Mouse (Mus musculus) CH12.LX (cell line): ENCODE results near the gene Recql5. TPM values are rescaled to one million over a fixed set of nuclear protein-coding genes. Genes with fewer than 3 reads are reported as not detected.

Experiments used
- DNase-seq: peaks from one replicate; pipeline ENCODE4 v3.0.0-alpha.2; 2013; ENCODE audit errors: extremely low read depth
- H3K27ac ChIP-seq: 2 replicates; pipeline ENCODE4 v1.5.1; 2012; ENCODE audit warnings: low read depth, mild to moderate bottlenecking, control low read depth, moderate library complexity; ENCODE audit not compliant: insufficient read depth
- H3K27me3 ChIP-seq: replicated peaks from 2 replicates; pipeline ENCODE3; 2012; ENCODE audit warnings: inconsistent platforms
- H3K36me3 ChIP-seq, 2 experiments: replicated peaks in 1 of 2; 2 replicates each; pipeline versions ENCODE3 to v1.6.1; 2012; ENCODE audit warnings: inconsistent platforms in 1 of 2, low read length in 1 of 2, mild to moderate bottlenecking in 1 of 2, mixed read lengths in 1 of 2, moderate library complexity in 1 of 2; ENCODE audit not compliant: control insufficient read depth in 1 of 2, insufficient read depth in 1 of 2
- H3K4me1 ChIP-seq, 2 experiments: 2 replicates each; pipeline ENCODE4 v1.6.1; 2012; ENCODE audit warnings: inconsistent platforms in 1 of 2, moderate library complexity in 1 of 2; ENCODE audit not compliant: insufficient read depth in 2 of 2, control insufficient read depth in 1 of 2
- H3K4me2 ChIP-seq: 2 replicates; pipeline ENCODE4 v1.6.1; 2012; ENCODE audit warnings: low read depth, mild to moderate bottlenecking, control low read depth; ENCODE audit not compliant: poor library complexity, insufficient read depth, severe bottlenecking
- H3K4me3 ChIP-seq, 3 experiments: fragments of 150-350 bp in 1 of 3; sonication (generic) in 1 of 3; replicated peaks in 1 of 3; 2 replicates each; pipeline versions ENCODE3 to v1.5.1; 2011 to 2012; ENCODE audit warnings: low read depth in 2 of 3, low read length in 2 of 3, mild to moderate bottlenecking in 2 of 3, moderate library complexity in 2 of 3, control low read depth in 1 of 3, improper control_type of control experiment in 1 of 3, inconsistent platforms in 1 of 3, mixed read lengths in 1 of 3; ENCODE audit not compliant: poor library complexity in 1 of 3
- H3K79me2 ChIP-seq: replicated peaks from 2 replicates; pipeline ENCODE4 v1.6.1; 2012; ENCODE audit warnings: mild to moderate bottlenecking, moderate library complexity; ENCODE audit not compliant: control insufficient read depth, poor library complexity, insufficient read depth, severe bottlenecking; ENCODE audit errors: extremely low read depth
- H3K9ac ChIP-seq: 2 replicates; pipeline ENCODE4 v1.6.1; 2012; ENCODE audit warnings: low read depth, mild to moderate bottlenecking, control low read depth, moderate library complexity; ENCODE audit not compliant: insufficient read depth
- H3K9me3 ChIP-seq: replicated peaks from 2 replicates; pipeline ENCODE3; 2012; ENCODE audit warnings: low read length, inconsistent platforms, mixed read lengths
- BHLHE40 ChIP-seq: IDR thresholded peaks from 2 replicates; pipeline ENCODE4 v1.6.1; 2011; ENCODE audit warnings: mild to moderate bottlenecking, low read depth, low read length, improper control_type of control experiment
- CTCF ChIP-seq, 2 experiments: IDR thresholded peaks in 1 of 2; conservative IDR thresholded peaks in 1 of 2; 2 replicates each; pipeline ENCODE4 v1.5.1; 2011 to 2012; ENCODE audit warnings: low read depth in 2 of 2, low read length in 2 of 2, improper control_type of control experiment in 1 of 2, inconsistent platforms in 1 of 2, mild to moderate bottlenecking in 1 of 2, moderate library complexity in 1 of 2
- E2F4 ChIP-seq: IDR thresholded peaks from 2 replicates; pipeline ENCODE4 v1.6.1; 2011; ENCODE audit warnings: low read depth, low read length, improper control_type of control experiment; ENCODE audit not compliant: insufficient replicate concordance
- EP300 ChIP-seq: IDR thresholded peaks from 2 replicates; pipeline ENCODE4 v1.6.1; 2011; ENCODE audit warnings: low read length, improper control_type of control experiment
- ETS1 ChIP-seq: conservative IDR thresholded peaks from 2 replicates; pipeline ENCODE4 v1.6.1; 2012; ENCODE audit warnings: low read depth, mild to moderate bottlenecking, inconsistent platforms, low read length, improper control_type of control experiment, moderate library complexity
- HCFC1 ChIP-seq: IDR thresholded peaks from 2 replicates; pipeline ENCODE4 v1.6.1; 2012; ENCODE audit warnings: low read depth, mild to moderate bottlenecking, inconsistent platforms, low read length, improper control_type of control experiment
- IRF4 ChIP-seq: IDR thresholded peaks from 2 replicates; pipeline ENCODE4 v1.6.1; 2014; ENCODE audit warnings: low read depth, mild to moderate bottlenecking, inconsistent platforms, low read length, improper control_type of control experiment
- JUN ChIP-seq: IDR thresholded peaks from 2 replicates; pipeline ENCODE4 v1.6.1; 2011; ENCODE audit warnings: low read depth, mild to moderate bottlenecking, low read length, improper control_type of control experiment, moderate library complexity; ENCODE audit not compliant: insufficient read depth
- KAT2A ChIP-seq: IDR thresholded peaks from 2 replicates; pipeline ENCODE4 v1.6.1; 2012; ENCODE audit warnings: low read length, improper control_type of control experiment, inconsistent platforms; ENCODE audit not compliant: insufficient replicate concordance
- MAFK ChIP-seq: IDR thresholded peaks from 2 replicates; pipeline ENCODE4 v1.6.1; 2011; ENCODE audit warnings: low read length, improper control_type of control experiment; ENCODE audit not compliant: insufficient replicate concordance
- MAX ChIP-seq: IDR thresholded peaks from 2 replicates; pipeline ENCODE4 v1.6.1; 2011; ENCODE audit warnings: low read length, improper control_type of control experiment
- MAZ ChIP-seq: IDR thresholded peaks from 2 replicates; pipeline ENCODE4 v1.6.1; 2012; ENCODE audit warnings: low read depth, mild to moderate bottlenecking, inconsistent platforms, low read length, improper control_type of control experiment, moderate library complexity
- MEF2A ChIP-seq: IDR thresholded peaks from 2 replicates; pipeline ENCODE4 v1.6.1; 2014; ENCODE audit warnings: low read depth, mild to moderate bottlenecking, inconsistent platforms, low read length, improper control_type of control experiment, borderline replicate concordance
- MXI1 ChIP-seq: IDR thresholded peaks from 2 replicates; pipeline ENCODE4 v1.6.1; 2011; ENCODE audit warnings: mild to moderate bottlenecking, low read depth, low read length, improper control_type of control experiment
- MYC ChIP-seq: IDR thresholded peaks from 2 replicates; pipeline ENCODE4 v1.6.1; 2011; ENCODE audit warnings: low read depth, mild to moderate bottlenecking, improper control_type of control experiment, low read length
- NRF1 ChIP-seq: IDR thresholded peaks from 2 replicates; pipeline ENCODE4 v1.6.1; 2014; ENCODE audit warnings: low read depth, mild to moderate bottlenecking, inconsistent platforms, low read length, improper control_type of control experiment, moderate library complexity
- PAX5 ChIP-seq: IDR thresholded peaks from 2 replicates; pipeline ENCODE4 v1.6.1; 2012; ENCODE audit warnings: low read length, inconsistent platforms, mixed read lengths
- POLR2A ChIP-seq: IDR thresholded peaks from 2 replicates; pipeline ENCODE4 v1.6.1; 2011; ENCODE audit warnings: low read depth, mild to moderate bottlenecking, improper control_type of control experiment, low read length
- POLR2AphosphoS2 ChIP-seq: IDR thresholded peaks from 2 replicates; pipeline ENCODE4 v1.6.1; 2011; ENCODE audit warnings: low read depth, low read length, improper control_type of control experiment
- RAD21 ChIP-seq: IDR thresholded peaks from 2 replicates; pipeline ENCODE4 v1.6.1; 2011; ENCODE audit warnings: low read depth, mild to moderate bottlenecking, low read length, improper control_type of control experiment, moderate library complexity
- RCOR1 ChIP-seq: conservative IDR thresholded peaks from 2 replicates; pipeline ENCODE4 v1.6.1; 2012; ENCODE audit warnings: low read depth, mild to moderate bottlenecking, inconsistent platforms, low read length, improper control_type of control experiment
- SIN3A ChIP-seq: IDR thresholded peaks from 2 replicates; pipeline ENCODE4 v1.6.1; 2012; ENCODE audit warnings: low read length, improper control_type of control experiment, inconsistent platforms
- SMC3 ChIP-seq: IDR thresholded peaks from 2 replicates; pipeline ENCODE4 v1.6.1; 2011; ENCODE audit warnings: low read depth, low read length, improper control_type of control experiment
- UBTF ChIP-seq: IDR thresholded peaks from 2 replicates; pipeline ENCODE4 v1.6.1; 2012; ENCODE audit warnings: low read depth, mild to moderate bottlenecking, inconsistent platforms, low read length, improper control_type of control experiment, moderate library complexity
- USF1 ChIP-seq: IDR thresholded peaks from 2 replicates; pipeline ENCODE4 v1.6.1; 2014; ENCODE audit warnings: low read depth, mild to moderate bottlenecking, inconsistent platforms, low read length, improper control_type of control experiment
- ZNF384 ChIP-seq: IDR thresholded peaks from 2 replicates; pipeline ENCODE4 v1.6.1; 2012; ENCODE audit warnings: low read depth, low read length, improper control_type of control experiment, inconsistent platforms
- dilution Hi-C: fragments of 300-500 bp; cut with MboI; formaldehyde crosslinking; loops from 2 replicates; pipeline ENCODE4 v1.14.3; 2020; ENCODE audit warnings: low sequenced_read_pairs; ENCODE audit not compliant: extremely low pct_unique_long_range_greater_than_20kb, extremely low pct_ligation_motif_present
- in situ Hi-C: fragments of 300-500 bp; cut with MboI; formaldehyde crosslinking; loops from 3 replicates; pipeline ENCODE4 v1.14.3; 2019; ENCODE audit warnings: low sequenced_read_pairs, low pct_ligation_motif_present, low pct_unique_long_range_greater_than_20kb, mixed read lengths
- polyA plus RNA-seq: library from polyadenylated mRNA; unstranded; fragments of >175 nt; gene quantifications from 2 replicates; pipeline ENCODE4 v1.2.1, GENCODE M21; 2012; ENCODE audit warnings: low read depth; ENCODE audit not compliant: insufficient read length
- total RNA-seq, 2 experiments: library from RNA; depleted of rRNA; stranded (reverse); fragments of 300-350 nt in 1 of 2; fragments of >200 nt in 1 of 2; gene quantifications; 2 replicates each; pipeline ENCODE4 v1.2.3; 2012 to 2014

The Recql5 gene
- total and polyA plus RNA-seq, 3 experiments, result 21.8 to 43.3 (median 31.0) TPM

DNA sequence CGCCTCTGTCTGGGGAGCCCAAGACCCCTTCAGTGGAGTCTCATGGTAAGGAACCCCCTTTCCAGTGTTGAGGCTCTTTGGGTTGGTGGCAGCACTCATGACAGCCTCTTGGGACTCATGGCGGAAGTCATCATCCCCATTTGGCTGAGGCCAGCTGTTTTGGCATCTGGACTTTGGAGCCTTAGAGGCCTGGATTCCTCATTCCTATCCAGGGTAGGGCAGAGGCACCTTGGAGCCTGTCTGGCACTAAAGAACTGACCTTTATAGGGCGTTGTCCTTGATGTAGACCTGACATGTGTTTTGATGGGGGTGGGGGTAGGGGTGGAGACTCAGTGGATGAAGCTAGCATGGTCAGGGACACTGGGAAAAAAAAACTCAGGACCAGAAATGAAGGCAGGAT lies 48.9 kb downstream of the Recql5 start:
- no peaks in the 10 kb centered on the region for H3K79me2 ChIP-seq
- H3K4me3 ChIP-seq, result no peak overlapping the region
- H3K27ac ChIP-seq, result no peak overlapping the region
- H3K4me1 ChIP-seq, result peaks cover 0 to 9% of the 10 kb centered on the region in 2 experiments; a peak in 2 of 4 replicates
- no peak overlapping the region for H3K4me2 ChIP-seq
- TF ChIP-seq IRF4 (no peak), ZNF384 (no peak), CTCF (conservative IDR thresholded peaks at IDR 0.05 in 1 of 2, IDR thresholded peaks at IDR 0.05 in 1 of 2; ENCODE audit: low read depth in 2 of 2, low read length in 2 of 2) (no peak), UBTF (no peak), BHLHE40 (no peak)
- TF ChIP-seq, all 38 proteins: peak for 0
- Histone ChIP-seq H3K9ac (no peak overlapping the region), H3K36me3 (peaks cover 0 to 3% of the 10 kb centered on the region in 2 experiments), H3K9me3 (no peaks in the 10 kb centered on the region), H3K27me3 (peaks cover 18% of the 10 kb centered on the region)
- in situ Hi-C loops (no loop called here), dilution Hi-C loops (no loop called here)
- no peak for DNase-seq

DNA sequence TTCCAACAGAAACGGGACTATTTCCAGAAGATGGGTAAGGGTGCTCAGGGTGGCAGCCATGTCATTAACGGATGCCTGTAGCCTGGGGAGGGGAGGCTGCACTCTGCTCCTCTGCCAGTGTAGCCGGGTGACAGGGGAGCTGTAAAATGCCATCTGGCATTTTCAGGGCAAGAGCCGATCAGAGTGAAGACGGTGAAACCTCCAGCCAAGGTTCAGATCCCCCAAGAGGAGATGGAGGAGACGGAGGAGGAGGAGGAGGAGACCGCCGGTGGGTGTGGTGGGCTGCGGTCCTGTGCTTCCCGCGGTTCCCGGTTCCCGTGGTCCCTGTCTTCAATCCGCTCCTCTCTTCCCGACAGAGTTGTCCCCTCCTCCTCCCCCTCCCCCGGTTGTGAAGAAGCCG lies 50.0 kb downstream of the Recql5 start:
- Histone ChIP-seq H3K9ac (no peak overlapping the region), H3K79me2 (no peaks in the 10 kb centered on the region), H3K36me3 (no peaks in the 10 kb centered on the region), H3K4me2 (no peak overlapping the region), H3K4me3 (no peak overlapping the region), H3K27me3 (peaks cover 18% of the 10 kb centered on the region), H3K9me3 (no peaks in the 10 kb centered on the region), H3K27ac (no peak overlapping the region), H3K4me1 (peaks cover 0 to 8% of the 10 kb centered on the region in 2 experiments; a peak in 2 of 4 replicates)
- no peak for TF ChIP-seq UBTF
- TF ChIP-seq HCFC1, result no peak
- in situ Hi-C loops (no loop called here), dilution Hi-C loops (no loop called here)
- DNase-seq, result no peak

DNA sequence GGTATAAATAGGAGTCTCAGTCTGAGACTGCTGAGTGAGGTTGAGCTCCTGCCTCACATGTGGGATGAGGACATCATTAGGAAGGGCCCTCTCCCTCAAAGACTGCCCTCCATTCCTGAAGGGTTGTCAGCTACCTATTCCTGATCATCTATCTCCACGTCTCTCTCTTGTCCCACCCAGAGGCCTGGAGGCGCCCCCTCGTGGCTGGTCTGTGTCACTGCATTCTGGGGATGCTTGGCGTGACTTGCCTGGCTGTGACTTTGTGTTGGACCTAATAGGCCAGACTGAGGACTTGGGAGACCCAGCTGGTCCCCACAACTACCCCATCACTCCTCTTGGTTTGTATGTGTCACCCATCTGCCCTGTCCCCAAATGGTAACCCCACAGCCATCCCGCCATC lies 52.3 kb downstream of the Recql5 start:
- Histone ChIP-seq H3K4me1 (peaks cover 0 to 8% of the 10 kb centered on the region in 2 experiments; a peak in 2 of 4 replicates), H3K4me2 (no peak overlapping the region), H3K27ac (no peak overlapping the region), H3K27me3 (peaks cover 18% of the 10 kb centered on the region), H3K9ac (no peak overlapping the region), H3K36me3 (no peaks in the 10 kb centered on the region), H3K4me3 (no peak overlapping the region), H3K79me2 (no peaks in the 10 kb centered on the region), H3K9me3 (no peaks in the 10 kb centered on the region)
- in situ Hi-C loops, result no loop called here
- dilution Hi-C loops, result no loop called here
- DNase-seq, result peak; percentile 59
- TF ChIP-seq MAX, result no peak
- TF ChIP-seq RCOR1, result no peak
- TF ChIP-seq ZNF384, result no peak
- peak; percentile 89 for TF ChIP-seq SMC3
- TF ChIP-seq BHLHE40, result no peak
- no peak for TF ChIP-seq USF1
- no peak for TF ChIP-seq JUN
- no peak for TF ChIP-seq IRF4
- no peak for TF ChIP-seq EP300
- TF ChIP-seq MYC, result no peak
- TF ChIP-seq PAX5, result no peak
- no peak for TF ChIP-seq MAFK
- no peak for TF ChIP-seq MAZ
- TF ChIP-seq E2F4, result no peak
- no peak for TF ChIP-seq SIN3A
- no peak for TF ChIP-seq ETS1
- no peak for TF ChIP-seq POLR2AphosphoS2
- no peak for TF ChIP-seq UBTF
- no peak for TF ChIP-seq KAT2A
- no peak for TF ChIP-seq NRF1
- TF ChIP-seq POLR2A, result no peak
- no peak for TF ChIP-seq MEF2A
- peak; percentile 75 for TF ChIP-seq RAD21
- no peak for TF ChIP-seq MXI1
- TF ChIP-seq HCFC1, result no peak
